Mouse (Mus musculus) testis, adult 2 months (tissue): Measurements from ENCODE around the gene Cdc42ep2. TPM values are rescaled to one million over a fixed set of nuclear protein-coding genes. Genes with fewer than 3 reads are reported as not detected.
"Not testable (repeated sequence)": the region's sequence is repeated elsewhere in the genome, so short reads cannot be mapped to it uniquely, and the experiment has no call there.

Source experiments
- H3K27ac ChIP-seq: fragments of 200-500 bp; 2 replicates; pipeline ENCODE4 v1.5.1; 2012; ENCODE audit warnings: low read depth, low read length; ENCODE audit not compliant: control insufficient read depth, insufficient read depth
- H3K27me3 ChIP-seq: fragments of 200-500 bp; 2 replicates; pipeline ENCODE4 v1.6.1; 2012; ENCODE audit warnings: mild to moderate bottlenecking, low read length, moderate library complexity; ENCODE audit not compliant: control insufficient read depth, insufficient read depth
- H3K36me3 ChIP-seq: fragments of 200-500 bp; 2 replicates; pipeline ENCODE4 v1.6.1; 2012; ENCODE audit warnings: mild to moderate bottlenecking, low read length; ENCODE audit not compliant: control insufficient read depth, insufficient read depth
- H3K4me1 ChIP-seq: fragments of 200-500 bp; 2 replicates; pipeline ENCODE4 v1.6.1; 2012; ENCODE audit warnings: low read length; ENCODE audit not compliant: control insufficient read depth, insufficient read depth
- H3K4me3 ChIP-seq: fragments of 200-500 bp; 2 replicates; pipeline ENCODE4 v1.5.1; 2012; ENCODE audit warnings: low read depth, mild to moderate bottlenecking, low read length, moderate library complexity, mixed read lengths; ENCODE audit not compliant: control insufficient read depth
- CTCF ChIP-seq: fragments of 200-500 bp; IDR thresholded peaks from 2 replicates; pipeline ENCODE4 v1.5.1; 2012; ENCODE audit warnings: low read depth, mild to moderate bottlenecking, inconsistent platforms, low read length, moderate library complexity; ENCODE audit not compliant: control insufficient read depth, insufficient read depth, insufficient replicate concordance
- POLR2A ChIP-seq: fragments of 200-500 bp; IDR thresholded peaks from 2 replicates; pipeline ENCODE4 v1.6.1; 2012; ENCODE audit warnings: low read depth, mild to moderate bottlenecking, inconsistent platforms, low read length, moderate library complexity; ENCODE audit not compliant: control insufficient read depth
- polyA plus RNA-seq: library from polyadenylated mRNA; depleted of rRNA; stranded (reverse); fragments of >200 nt; gene quantifications from 2 replicates; pipeline ENCODE4 v1.2.3, GENCODE M21; 2012

Cdc42ep2 gene
- polyA plus RNA-seq, 1 experiment = 0.89 TPM

DNA sequence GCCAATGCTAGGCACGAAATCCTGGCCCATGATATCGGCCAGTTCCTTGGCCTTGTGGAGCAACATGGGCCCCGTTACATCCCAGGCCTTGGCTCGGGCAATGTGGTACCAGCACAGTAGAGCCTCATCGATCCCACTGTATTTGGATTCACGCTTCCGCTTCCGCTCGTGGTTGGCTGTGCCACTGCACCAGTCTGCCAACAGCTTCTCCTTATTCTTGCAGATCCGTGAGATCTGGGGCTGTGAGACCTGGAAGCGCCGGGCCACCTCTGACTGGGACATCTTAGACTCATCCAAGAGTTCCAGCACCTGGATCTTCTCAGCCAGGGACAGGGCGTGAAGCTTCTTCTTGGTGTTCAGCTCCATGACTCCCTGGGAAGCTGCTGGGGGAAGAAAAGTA lies 31.9 kb downstream of the Cdc42ep2 start:
- Histone ChIP-seq H3K27me3 (no peaks in the 10 kb centered on the region), H3K4me3 (no peak overlapping the region)

DNA sequence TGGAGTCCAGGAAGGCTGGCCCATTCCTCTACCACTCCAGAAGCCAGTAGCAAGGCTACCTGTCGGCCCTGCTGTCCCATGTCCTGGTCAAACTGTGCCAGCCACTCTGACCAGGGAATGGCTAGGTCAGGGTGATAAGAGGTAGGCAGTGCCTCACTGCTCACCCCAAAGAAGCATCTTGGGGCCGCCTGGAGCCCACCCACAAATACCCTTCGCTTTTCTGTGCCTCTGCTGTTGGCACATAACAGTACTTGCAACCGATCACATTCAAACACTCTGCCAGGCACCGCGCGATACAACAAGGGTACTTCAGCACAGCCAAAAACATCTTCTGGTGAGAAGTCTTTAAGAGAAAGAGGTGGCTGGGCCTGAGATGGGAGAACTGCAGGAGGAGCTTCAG lies 32.4 kb downstream of the Cdc42ep2 start:
- Histone ChIP-seq H3K27me3 (no peaks in the 10 kb centered on the region), H3K36me3 (peaks cover 1% of the 10 kb centered on the region; the same call in 1 of the 2 replicates), H3K4me3 (no peak overlapping the region), H3K27ac (no peak overlapping the region), H3K4me1 (peaks cover 14% of the 10 kb centered on the region)
- TF ChIP-seq POLR2A (no peak), CTCF (no peak)

More for the DNA sequence above, 31.9 kb downstream of the Cdc42ep2 start:
- Histone ChIP-seq H3K27ac (no peak overlapping the region), H3K36me3 (peaks cover 1% of the 10 kb centered on the region; the same call in 1 of the 2 replicates), H3K4me1 (peaks cover 14% of the 10 kb centered on the region)
- TF ChIP-seq POLR2A (no peak), CTCF (no peak)

DNA sequence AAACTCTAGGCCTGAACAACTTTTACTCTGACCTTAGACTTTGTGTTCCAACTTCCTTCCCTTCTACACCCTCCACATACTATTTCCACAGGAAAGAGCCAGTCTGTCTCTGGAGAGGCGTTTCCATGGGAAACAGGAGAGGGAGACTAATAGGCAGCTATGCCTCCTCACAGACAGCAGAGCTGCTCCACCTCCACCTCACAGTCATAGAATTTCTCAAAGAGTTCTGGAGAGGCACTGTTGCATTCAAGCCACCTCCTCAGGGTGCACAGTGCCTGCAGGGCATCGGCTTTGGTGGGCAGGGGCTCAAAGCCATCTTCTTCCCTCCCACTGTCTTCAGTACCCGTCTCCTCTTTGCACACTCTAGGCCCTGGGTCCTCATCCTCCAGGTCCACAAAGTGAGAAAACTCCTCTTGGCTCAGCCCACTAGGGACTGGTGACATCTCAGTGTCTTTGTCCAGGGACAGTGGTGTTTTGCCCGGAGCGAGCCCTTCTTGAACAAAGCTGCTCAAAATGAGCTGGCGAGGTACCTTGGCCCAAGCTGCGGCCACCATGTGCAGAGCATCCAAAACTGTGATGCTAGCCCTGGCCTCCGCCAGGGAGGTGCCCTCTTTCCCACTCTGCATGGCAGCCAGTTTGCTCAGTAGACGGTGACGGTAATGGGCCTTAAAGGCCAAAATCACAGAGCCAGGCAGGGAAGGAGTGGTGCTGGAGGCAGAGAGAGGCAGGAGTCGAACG lies 32.9 kb downstream of the Cdc42ep2 start:
- Histone ChIP-seq H3K4me3 (no peak overlapping the region), H3K4me1 (peaks cover 14% of the 10 kb centered on the region), H3K27ac (no peak overlapping the region), H3K27me3 (no peaks in the 10 kb centered on the region), H3K36me3 (peaks cover under 1% of the 10 kb centered on the region; the same call in 1 of the 2 replicates)
- TF ChIP-seq CTCF (no peak), POLR2A (no peak)

DNA sequence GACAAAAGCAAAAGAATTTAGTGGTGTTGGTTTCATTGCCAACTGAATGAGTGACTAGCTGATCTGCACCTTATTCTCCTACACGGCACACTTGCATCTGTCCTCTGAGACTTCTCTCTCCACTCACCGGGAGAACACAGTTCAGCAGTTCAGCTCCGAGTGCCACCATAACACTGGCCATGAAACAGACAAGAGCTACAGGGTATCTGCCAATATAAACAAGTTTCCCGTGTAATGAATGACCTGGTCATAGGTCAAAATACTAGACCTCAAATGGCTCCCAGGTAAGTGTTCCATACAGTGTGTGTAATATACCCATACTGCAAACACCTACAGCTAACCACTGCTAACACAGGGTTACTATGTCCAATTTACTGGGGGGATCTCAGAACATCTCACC lies 35.4 kb downstream of the Cdc42ep2 start:
- Histone ChIP-seq H3K27me3 (no peaks in the 10 kb centered on the region), H3K4me3 (no peak overlapping the region), H3K27ac (no peak overlapping the region), H3K4me1 (peaks cover 12% of the 10 kb centered on the region), H3K36me3 (no peaks in the 10 kb centered on the region)
- no peak for TF ChIP-seq POLR2A
- no peak for TF ChIP-seq CTCF

DNA sequence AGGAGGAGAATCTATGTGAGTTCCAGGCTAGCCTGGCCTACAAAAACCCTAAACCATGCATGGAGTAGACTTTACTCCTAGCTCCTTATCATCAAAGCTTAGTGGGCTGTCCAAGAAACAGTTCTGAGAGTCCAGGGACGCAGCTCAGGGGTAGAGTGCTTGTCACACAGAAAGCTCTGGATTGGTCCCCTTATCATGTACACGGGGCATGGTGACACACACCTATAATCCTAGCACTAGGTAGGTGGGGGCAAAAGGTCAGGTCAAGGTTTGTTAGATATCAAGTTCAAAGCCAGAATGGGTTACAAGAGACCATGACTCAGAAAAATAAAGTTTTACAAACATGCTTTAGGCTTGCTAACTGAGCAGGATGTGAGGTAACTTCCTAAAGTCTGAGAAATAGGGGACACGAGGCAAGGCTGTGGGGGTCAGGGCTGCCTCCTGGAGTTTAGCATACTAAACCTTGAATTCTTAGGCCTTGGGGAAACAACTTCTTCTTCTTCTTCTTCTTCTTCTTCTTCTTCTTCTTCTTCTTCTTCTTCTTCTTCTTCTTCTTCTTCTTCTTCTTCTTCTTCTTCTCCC lies 37.3 kb downstream of the Cdc42ep2 start:
- TF ChIP-seq CTCF (no peak), POLR2A (no peak)
- Histone ChIP-seq H3K27me3 (no peaks in the 10 kb centered on the region), H3K36me3 (no peaks in the 10 kb centered on the region)

DNA sequence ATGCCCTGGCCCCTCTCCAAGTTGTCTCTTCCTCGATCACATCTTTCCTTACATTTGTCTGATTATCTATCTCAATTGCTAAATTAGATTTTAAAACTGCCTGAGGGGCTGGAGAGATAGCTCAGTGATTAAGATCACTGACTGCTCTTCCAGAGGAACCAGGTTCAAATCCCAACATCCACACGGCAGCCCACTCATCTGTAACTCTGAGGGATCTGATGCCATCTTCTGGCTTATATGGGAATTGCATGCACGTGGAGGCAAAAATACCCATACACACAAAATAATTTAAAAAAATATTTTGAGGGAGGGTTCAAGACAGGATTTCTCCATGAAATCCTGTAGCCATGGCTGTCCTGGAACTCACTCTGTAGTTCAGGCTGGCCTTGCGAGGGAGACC lies 38.8 kb downstream of the Cdc42ep2 start:
- Histone ChIP-seq H3K27ac (no peak overlapping the region), H3K27me3 (no peaks in the 10 kb centered on the region), H3K4me1 (no peaks in the 10 kb centered on the region; the same call in 1 of the 2 replicates), H3K36me3 (no peaks in the 10 kb centered on the region), H3K4me3 (no peak overlapping the region)
- TF ChIP-seq POLR2A (no peak), CTCF (no peak)

More for the DNA sequence above, 37.3 kb downstream of the Cdc42ep2 start:
- Histone ChIP-seq H3K4me3 (no peak overlapping the region), H3K27ac (no peak overlapping the region), H3K4me1 (no peaks in the 10 kb centered on the region)

DNA sequence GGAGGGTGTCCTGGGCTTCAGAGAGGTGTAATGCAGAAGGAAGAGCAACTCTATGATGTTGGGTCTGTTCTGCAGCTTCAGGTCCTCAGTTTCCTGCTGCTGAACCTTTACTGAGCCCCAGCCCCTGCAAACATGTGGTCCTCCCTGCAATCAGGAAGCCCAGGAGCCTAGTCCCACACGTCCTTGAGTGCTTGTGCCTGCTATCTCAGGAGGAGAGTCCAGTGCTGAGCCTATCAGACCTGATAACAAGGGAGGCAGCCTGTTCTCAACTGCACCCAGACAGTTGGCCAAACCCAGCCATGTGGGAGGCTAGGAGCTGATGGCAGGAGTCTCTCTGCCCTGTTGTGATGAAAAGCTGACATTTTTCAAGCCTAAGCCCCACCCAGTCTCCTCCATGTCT lies 40.7 kb downstream of the Cdc42ep2 start:
- Histone ChIP-seq H3K4me3 (no peak overlapping the region), H3K27me3 (no peaks in the 10 kb centered on the region), H3K4me1 (peaks cover 6% of the 10 kb centered on the region; the same call in 1 of the 2 replicates), H3K36me3 (no peaks in the 10 kb centered on the region), H3K27ac (no peak overlapping the region)
- TF ChIP-seq POLR2A (no peak), CTCF (no peak)

DNA sequence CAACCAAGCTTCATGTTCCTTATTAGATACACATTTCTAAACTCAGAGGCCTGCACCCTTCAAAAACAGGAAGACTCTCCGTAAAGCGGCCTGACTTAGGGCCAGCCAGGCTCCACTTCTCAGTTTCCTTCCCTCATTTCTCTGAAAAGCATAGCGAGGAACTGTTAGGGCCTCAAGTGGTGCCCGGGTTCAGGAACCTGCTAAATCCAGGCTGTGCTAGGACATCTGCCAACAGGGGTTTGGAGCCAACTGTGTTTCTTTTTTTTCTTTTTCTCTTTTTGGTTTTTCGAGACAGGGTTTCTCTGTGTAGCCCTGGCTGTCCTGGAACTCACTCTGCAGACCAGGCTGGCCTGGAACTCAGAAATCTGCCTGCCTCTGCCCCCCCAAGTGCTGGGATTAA lies 42.5 kb downstream of the Cdc42ep2 start:
- not testable (repeated sequence) for H3K36me3 ChIP-seq, H3K27ac ChIP-seq, H3K4me3 ChIP-seq, H3K27me3 ChIP-seq
- H3K4me1 ChIP-seq = peaks cover 15% of the 10 kb centered on the region
